Mouse (Mus musculus): ENCODE measurements around the gene Osr1. TPM values are rescaled to one million over a fixed set of nuclear protein-coding genes. Genes with fewer than 3 reads are reported as not detected.

The Osr1 gene
- 1 to 10 TPM; 3.6 to 4.4 TPM for total RNA-seq (2021)
- long read RNA-seq, experiment 1, transcript Osr1-201 (3 exons, 2,012 nt): major isoform, 7 of 8 reads
- long read RNA-seq, experiment 1, partial matches to known transcripts: 0 of 8 reads
- long read RNA-seq, experiment 1, other reads (novel, unspliced or antisense): 1 of 8 reads
- long read RNA-seq, experiment 2, transcript Osr1-201 (3 exons, 2,012 nt): major isoform, 8 of 9 reads
- long read RNA-seq, experiment 2, partial matches to known transcripts: 0 of 9 reads
- long read RNA-seq, experiment 2, other reads (novel, unspliced or antisense): 1 of 9 reads

GRCm38 (mm10) chr12:9569971-9570370, at the start of gene Osr1:
Gene Osr1 (plus strand): TSS chr12:9570116.
- DNase-seq: peak; percentile 67
- intact Hi-C loops (cut with DNase I; ENCODE audit: low total_unique reads): loop anchor here (5.0 kb wide), 2 partner anchors 652 to 867 kb away; no protein-coding TSS in a partner anchor

GRCm38 (mm10) chr12:9550328-9550727, 19.6 kb upstream of the Osr1 start:
- no peak for DNase-seq
- intact Hi-C loops (cut with DNase I; ENCODE audit: low total_unique reads): no loop called here

- DNase-seq: no peak
- intact Hi-C loops (cut with DNase I; ENCODE audit: low total_unique reads): loop anchor here (5.0 kb wide), 3 partner anchors 513 to 872 kb away; no protein-coding TSS in a partner anchor
These were observed 5.0 kb upstream of the Osr1 start for GRCm38 (mm10) chr12:9564956-9565355.

- intact Hi-C loops (cut with DNase I; ENCODE audit: low total_unique reads): no loop called here
- DNase-seq: no peak
These were observed 630 bp downstream of the Osr1 start for GRCm38 (mm10) chr12:9570496-9570995.

GRCm38 (mm10) chr12:9571276-9571940, 1.5 kb downstream of the Osr1 start:
- no peak for DNase-seq
- intact Hi-C loops (cut with DNase I; ENCODE audit: low total_unique reads): no loop called here

- DNase-seq: no peak
- intact Hi-C loops (cut with DNase I; ENCODE audit: low total_unique reads): no loop called here
These were observed 2.1 kb downstream of the Osr1 start for GRCm38 (mm10) chr12:9572022-9572421.

- no peak for DNase-seq
- intact Hi-C loops (cut with DNase I; ENCODE audit: low total_unique reads): no loop called here
These were observed 3.8 kb downstream of the Osr1 start for GRCm38 (mm10) chr12:9573682-9574081.

GRCm38 (mm10) chr12:9574244-9574871, 4.4 kb downstream of the Osr1 start:
- intact Hi-C loops (cut with DNase I; ENCODE audit: low total_unique reads): no loop called here

GRCm38 (mm10) chr12:9575158-9576042, 5.5 kb downstream of the Osr1 start:
- DNase-seq: no peak
- intact Hi-C loops (cut with DNase I; ENCODE audit: low total_unique reads): no loop called here

More at GRCm38 (mm10) chr12:9574244-9574871, 4.4 kb downstream of the Osr1 start:
- peak; percentile 75 for DNase-seq

- DNase-seq: no peak
- intact Hi-C loops (cut with DNase I; ENCODE audit: low total_unique reads): no loop called here
These were observed 6.2 kb downstream of the Osr1 start for GRCm38 (mm10) chr12:9576043-9576538.

GRCm38 (mm10) chr12:9577610-9578009, 7.7 kb downstream of the Osr1 start:
- intact Hi-C loops (cut with DNase I; ENCODE audit: low total_unique reads): no loop called here

GRCm38 (mm10) chr12:9578591-9578990, 8.7 kb downstream of the Osr1 start:
- DNase-seq: no peak

More at GRCm38 (mm10) chr12:9577610-9578009, 7.7 kb downstream of the Osr1 start:
- DNase-seq: no peak

GRCm38 (mm10) chr12:9579301-9580030, 9.6 kb downstream of the Osr1 start:
- intact Hi-C loops (cut with DNase I; ENCODE audit: low total_unique reads): no loop called here
- DNase-seq: no peak

More at GRCm38 (mm10) chr12:9578591-9578990, 8.7 kb downstream of the Osr1 start:
- intact Hi-C loops (cut with DNase I; ENCODE audit: low total_unique reads): no loop called here

GRCm38 (mm10) chr12:9580041-9580905, 10.4 kb downstream of the Osr1 start:
- peak; percentile 55 for DNase-seq
- intact Hi-C loops (cut with DNase I; ENCODE audit: low total_unique reads): no loop called here

- intact Hi-C loops (cut with DNase I; ENCODE audit: low total_unique reads): no loop called here
- peak; percentile 26 for DNase-seq
These were observed 11.1 kb downstream of the Osr1 start for GRCm38 (mm10) chr12:9581011-9581410.

GRCm38 (mm10) chr12:9581506-9581905, 11.6 kb downstream of the Osr1 start:
- intact Hi-C loops (cut with DNase I; ENCODE audit: low total_unique reads): no loop called here
- no peak for DNase-seq

GRCm38 (mm10) chr12:9582248-9582995, 12.5 kb downstream of the Osr1 start:
- intact Hi-C loops (cut with DNase I; ENCODE audit: low total_unique reads): no loop called here
- no peak for DNase-seq

Data from gastrocnemius, postnatal 14 days (tissue).